Mouse (Mus musculus): ENCODE measurements around the gene Myh14. TPM values are rescaled to one million over a fixed set of nuclear protein-coding genes. Genes with fewer than 3 reads are reported as not detected.

The Myh14 gene
- total RNA-seq, 2 experiments from 2014 or later, result 81.8 to 110 TPM

GRCm38 (mm10) chr7:44586930-44587329 is 83.7 kb downstream of the Myh14 start:
- intact Hi-C loops (cut with DNase I), result no loop called here
- DNase-seq, result peak in 1 of 2 experiments; percentile 7

- DNase-seq, result no peak
- intact Hi-C loops (cut with DNase I), result no loop called here
Observed at GRCm38 (mm10) chr7:44586518-44586917, 84.1 kb downstream of the Myh14 start.

GRCm38 (mm10) chr7:44585606-44586005 is 85.0 kb downstream of the Myh14 start:
- no peak for DNase-seq
- intact Hi-C loops (cut with DNase I), result no loop called here

- intact Hi-C loops (cut with DNase I), result no loop called here
- no peak for DNase-seq
Observed at GRCm38 (mm10) chr7:44584921-44585320, 85.7 kb downstream of the Myh14 start.

GRCm38 (mm10) chr7:44584265-44584804 is 86.3 kb downstream of the Myh14 start:
- intact Hi-C loops (cut with DNase I), result no loop called here
- no peak for DNase-seq

- intact Hi-C loops (cut with DNase I), result no loop called here
- no peak for DNase-seq
Observed at GRCm38 (mm10) chr7:44583146-44583545, 87.5 kb downstream of the Myh14 start.

- intact Hi-C loops (cut with DNase I), result no loop called here
Observed at GRCm38 (mm10) chr7:44582709-44583108, 87.9 kb downstream of the Myh14 start.

GRCm38 (mm10) chr7:44581637-44582036 is 89.0 kb downstream of the Myh14 start:
- no peak for DNase-seq
- intact Hi-C loops (cut with DNase I), result no loop called here

More at GRCm38 (mm10) chr7:44582709-44583108, 87.9 kb downstream of the Myh14 start:
- no peak for DNase-seq

- DNase-seq, result no peak
- intact Hi-C loops (cut with DNase I), result no loop called here
Observed at GRCm38 (mm10) chr7:44576333-44576844, 94.3 kb downstream of the Myh14 start.

- intact Hi-C loops (cut with DNase I), result no loop called here
- DNase-seq, result no peak
Observed at GRCm38 (mm10) chr7:44572956-44573484, 97.6 kb downstream of the Myh14 start.

- intact Hi-C loops (cut with DNase I), result no loop called here
- no peak for DNase-seq
Observed at GRCm38 (mm10) chr7:44572213-44572701, 98.4 kb downstream of the Myh14 start, which contains the start of gene Napsa. Gene Napsa, plus strand, starts transcription at chr7:44572380.

- intact Hi-C loops (cut with DNase I), result no loop called here
- DNase-seq, result no peak
Observed at GRCm38 (mm10) chr7:44571811-44572210, 98.8 kb downstream of the Myh14 start.

GRCm38 (mm10) chr7:44570989-44571388 is 99.7 kb downstream of the Myh14 start:
- intact Hi-C loops (cut with DNase I), result no loop called here
- DNase-seq, result no peak

- no peak for DNase-seq
- intact Hi-C loops (cut with DNase I), result loop anchor here (10.0 kb wide), 1 partner anchor 136 kb away; the partner anchor contains the start of gene Izumo2
Observed at GRCm38 (mm10) chr7:44568803-44569202, 101.8 kb downstream of the Myh14 start.

- intact Hi-C loops (cut with DNase I), result loop anchor here (10.0 kb wide), 1 partner anchor 139 kb away; the partner anchor contains the start of gene Izumo2
- no peak for DNase-seq
Observed at GRCm38 (mm10) chr7:44565414-44565813, 105.2 kb downstream of the Myh14 start.

GRCm38 (mm10) chr7:44564486-44564885 is 106.2 kb downstream of the Myh14 start:
- intact Hi-C loops (cut with DNase I), result loop anchor here (10.0 kb wide), 1 partner anchor 140 kb away; the partner anchor contains the start of gene Izumo2
- DNase-seq, result no peak

GRCm38 (mm10) chr7:44563284-44563683 is 107.4 kb downstream of the Myh14 start:
- no peak for DNase-seq
- intact Hi-C loops (cut with DNase I), result loop anchor here (10.0 kb wide), 1 partner anchor 142 kb away; the partner anchor contains the start of gene Izumo2

- peak; percentile 74 to 82 for DNase-seq
- intact Hi-C loops (cut with DNase I), result loop anchor here (1.0 to 10.0 kb wide), 3 partner anchors 39 to 144 kb away; partner anchors contain the start of gene Izumo2
Observed at GRCm38 (mm10) chr7:44560435-44561400, 109.9 kb downstream of the Myh14 start.

GRCm38 (mm10) chr7:44557629-44558028 is 113.0 kb downstream of the Myh14 start:
- no peak for DNase-seq
- intact Hi-C loops (cut with DNase I), result loop anchor here (5.0 kb wide), 1 partner anchor 180 kb away; no protein-coding TSS in a partner anchor
